Mouse (Mus musculus) central nervous system, embryonic 14 days (tissue): ENCODE results near the gene Hhipl1. TPM values are rescaled to one million over a fixed set of nuclear protein-coding genes. Genes with fewer than 3 reads are reported as not detected.

Experiments
- polyA plus RNA-seq: library from polyadenylated mRNA; depleted of rRNA; stranded (reverse); fragments of >200 nt; gene quantifications from 2 replicates; pipeline ENCODE4 v1.2.3, GENCODE M21; 2012; rRNA removed

Hhipl1 gene
- polyA plus RNA-seq: 3.9 and 4.2 TPM in 2 replicates

DNA sequence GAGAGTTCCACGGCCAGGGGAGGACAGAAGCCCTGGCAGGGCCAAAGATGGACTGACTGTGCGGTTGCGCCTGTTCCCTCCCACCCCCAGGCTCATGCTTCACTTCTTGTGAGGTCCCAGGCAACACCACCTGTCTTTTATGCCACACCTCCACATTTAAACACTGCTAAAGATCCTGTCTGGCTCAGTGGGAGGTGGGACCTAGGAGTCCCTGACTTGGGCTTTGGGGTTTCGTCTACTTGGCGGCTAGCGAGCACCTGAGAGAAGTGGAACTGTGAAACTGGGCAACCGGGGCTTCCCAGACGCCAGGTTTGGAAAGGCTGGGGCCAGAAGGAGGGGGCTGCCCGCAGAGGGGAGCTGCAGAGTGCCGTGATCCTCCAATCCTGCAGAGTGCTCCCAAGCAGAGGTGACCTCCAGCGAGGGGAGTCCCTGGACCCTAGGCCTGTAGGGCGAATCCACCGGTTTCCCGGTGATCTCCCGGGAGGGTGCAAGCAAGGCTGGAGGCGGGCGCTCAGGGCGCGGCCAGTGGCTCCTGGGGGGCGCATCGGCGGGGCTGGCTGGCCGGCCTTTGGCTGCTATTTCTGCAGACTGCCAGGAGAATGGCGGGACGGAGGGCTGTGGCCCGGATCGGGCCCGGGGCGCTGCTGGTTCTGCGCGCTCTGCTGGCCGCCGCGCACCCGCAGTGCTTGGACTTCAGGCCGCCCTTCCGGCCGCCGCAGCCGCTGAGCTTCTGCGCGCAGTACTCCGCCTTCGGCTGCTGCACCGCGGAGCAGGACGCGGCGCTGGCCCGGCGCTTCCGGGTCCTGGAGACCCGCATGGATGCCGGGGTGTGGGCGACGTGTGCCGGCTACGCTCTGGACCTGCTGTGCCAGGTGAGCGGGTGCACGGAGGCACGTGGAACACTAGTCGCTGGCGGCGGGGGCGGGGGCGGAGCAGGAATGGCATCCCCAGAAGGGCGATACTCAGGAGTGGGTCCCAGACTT is at the start of gene Hhipl1:
Hhipl1 (plus strand) TSS at position 459 of the 983 bp plus-strand sequence.

DNA sequence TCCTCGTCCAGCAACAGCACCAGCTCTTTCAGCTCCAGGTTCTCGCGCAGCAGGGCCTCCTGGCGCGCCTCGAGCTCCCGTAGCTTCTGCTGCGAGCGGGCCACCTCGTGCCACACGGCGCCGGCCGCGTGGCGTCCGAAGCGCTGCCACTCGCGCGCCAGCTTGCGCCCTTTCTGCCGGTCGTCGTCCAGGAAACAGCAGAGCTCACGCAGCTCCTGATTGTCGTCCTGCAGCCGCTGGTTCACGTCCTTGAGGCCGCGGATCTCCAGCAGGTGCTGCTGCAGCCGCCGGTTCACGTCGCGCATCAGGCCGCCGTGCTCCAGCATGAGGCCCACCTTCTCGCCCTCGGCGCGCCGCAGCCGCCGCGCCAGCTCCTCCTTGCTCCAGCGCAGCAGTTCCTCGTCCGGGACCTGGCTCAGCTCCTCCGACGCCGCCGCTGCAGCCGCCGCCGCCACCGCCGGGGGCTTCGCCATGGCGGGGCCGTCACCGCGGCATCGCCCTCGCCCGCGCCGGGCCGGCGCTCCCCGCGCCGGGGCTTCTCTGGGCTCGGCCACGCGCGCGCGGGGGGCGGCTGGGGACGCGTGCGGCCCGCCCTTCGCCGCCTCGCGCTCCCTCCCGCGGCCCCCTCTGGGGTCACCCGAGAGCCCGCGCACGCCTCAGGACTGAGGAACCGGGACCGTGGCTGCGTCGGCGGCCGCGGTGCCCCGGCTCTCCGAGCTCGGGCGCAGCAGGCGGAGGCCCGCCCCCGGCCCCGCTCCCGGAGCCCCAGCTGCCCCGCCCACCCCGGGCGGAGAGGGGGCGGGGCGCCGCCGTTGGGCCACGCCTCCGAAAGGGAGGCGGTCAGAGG is 31.2 kb upstream of the Hhipl1 start, which contains the start of gene Ccdc85c:
Ccdc85c (minus strand) TSS at position 765 of the 847 bp plus-strand sequence.

DNA sequence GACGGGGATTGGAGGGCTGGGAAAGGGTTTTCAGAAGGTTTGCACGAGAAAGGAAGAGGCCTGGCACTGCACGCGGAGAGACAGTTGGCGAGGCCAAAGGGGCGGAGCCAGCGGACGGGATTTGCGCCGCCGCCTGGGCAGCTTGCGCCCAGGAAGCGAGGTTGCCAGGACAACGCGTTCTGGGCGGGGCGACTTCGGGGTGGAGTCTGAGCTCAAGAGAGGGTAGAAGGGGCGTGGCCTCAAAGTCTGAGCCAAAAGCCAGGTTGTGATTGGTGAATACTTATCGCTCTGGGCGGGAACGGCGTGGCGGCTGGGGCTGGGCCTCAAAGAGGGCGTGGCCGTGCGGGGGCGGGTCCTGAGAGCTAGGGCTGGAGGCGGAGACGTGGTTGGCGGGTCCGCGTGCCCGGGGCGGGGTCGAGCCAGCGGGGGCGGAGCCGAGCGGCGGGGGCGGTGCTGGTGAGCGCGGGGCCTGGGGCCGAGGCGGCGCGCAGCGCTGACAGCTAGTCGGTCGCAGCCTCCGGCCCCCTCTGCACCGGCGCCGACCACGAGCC is 27.9 kb downstream of the Hhipl1 start, which contains the start of gene Cyp46a1:
Cyp46a1 (plus strand) TSS at position 487 of the 551 bp plus-strand sequence.

DNA sequence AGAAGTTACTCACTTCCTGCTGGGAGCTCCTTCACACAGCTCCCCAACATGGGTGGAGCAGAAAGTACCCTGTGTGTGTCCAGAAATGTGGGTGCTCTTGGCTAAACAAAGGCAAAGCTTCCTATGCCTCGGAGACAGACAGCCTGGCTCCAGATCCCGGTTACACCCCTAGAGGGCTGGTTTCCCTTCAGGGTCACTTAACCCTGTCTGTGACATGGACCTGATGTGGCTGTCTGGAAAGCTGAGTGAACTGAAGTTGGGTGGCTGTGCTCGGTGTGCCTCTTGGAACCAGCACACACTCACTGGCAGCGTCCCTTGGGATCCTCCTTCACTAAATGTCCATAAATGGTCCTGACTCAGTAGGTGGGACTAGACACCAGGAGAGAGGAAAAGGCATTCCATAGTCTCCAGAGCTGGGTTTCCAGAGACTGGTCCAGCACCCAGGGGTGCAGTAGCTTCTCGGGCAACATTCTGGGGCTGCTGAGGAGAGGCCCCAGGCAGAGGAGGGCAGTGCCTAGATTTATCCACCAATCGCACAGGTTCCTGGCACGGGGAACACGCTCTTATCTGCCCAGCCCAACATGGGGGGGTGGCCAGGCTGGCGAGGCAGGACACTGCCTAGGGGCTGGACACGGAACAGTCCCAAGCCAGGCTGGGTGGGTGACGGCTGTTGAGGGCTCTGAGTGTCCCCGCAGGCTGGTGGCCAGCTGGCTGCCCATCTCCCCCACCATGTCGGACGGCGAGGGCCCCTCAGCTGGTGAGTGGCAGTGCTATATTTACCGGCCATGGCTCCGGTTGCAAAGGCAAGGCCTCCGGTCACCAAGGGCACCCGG is 64.7 kb downstream of the Hhipl1 start, which contains the start of gene Eml1:
Eml1 (plus strand) TSS at position 362 of the 833 bp plus-strand sequence.

Other genes with a start within 250 kb of the Hhipl1 start
- 70.6 and 76.4 TPM in 2 replicates for gene Setd3, start 127.0 kb upstream of the Hhipl1 start, polyA plus RNA-seq
- 36.0 and 36.5 TPM in 2 replicates for gene Ccnk, start 126.7 kb upstream of the Hhipl1 start, polyA plus RNA-seq
- gene Ccdc85c, start 30.8 kb upstream of the Hhipl1 start, polyA plus RNA-seq: 29.4 and 32.0 TPM in 2 replicates
- gene Cyp46a1, start 28.1 kb downstream of the Hhipl1 start, polyA plus RNA-seq: 41.5 and 46.2 TPM in 2 replicates
- gene Eml1, start 64.7 kb downstream of the Hhipl1 start, polyA plus RNA-seq: 43.8 and 45.1 TPM in 2 replicates
- gene Evl, start 248.4 kb downstream of the Hhipl1 start, polyA plus RNA-seq: 365 and 404 TPM in 2 replicates